Mouse (Mus musculus): ENCODE data around the gene Bub1. TPM values are rescaled to one million over a fixed set of nuclear protein-coding genes. Genes with fewer than 3 reads are reported as not detected.
A peak's percentile ranks its signal among the peaks of the same experiment; 100 is the strongest.

Bub1 gene
- total RNA-seq (2021), result under 1 TPM; 0.37 to 0.38 TPM

DNA sequence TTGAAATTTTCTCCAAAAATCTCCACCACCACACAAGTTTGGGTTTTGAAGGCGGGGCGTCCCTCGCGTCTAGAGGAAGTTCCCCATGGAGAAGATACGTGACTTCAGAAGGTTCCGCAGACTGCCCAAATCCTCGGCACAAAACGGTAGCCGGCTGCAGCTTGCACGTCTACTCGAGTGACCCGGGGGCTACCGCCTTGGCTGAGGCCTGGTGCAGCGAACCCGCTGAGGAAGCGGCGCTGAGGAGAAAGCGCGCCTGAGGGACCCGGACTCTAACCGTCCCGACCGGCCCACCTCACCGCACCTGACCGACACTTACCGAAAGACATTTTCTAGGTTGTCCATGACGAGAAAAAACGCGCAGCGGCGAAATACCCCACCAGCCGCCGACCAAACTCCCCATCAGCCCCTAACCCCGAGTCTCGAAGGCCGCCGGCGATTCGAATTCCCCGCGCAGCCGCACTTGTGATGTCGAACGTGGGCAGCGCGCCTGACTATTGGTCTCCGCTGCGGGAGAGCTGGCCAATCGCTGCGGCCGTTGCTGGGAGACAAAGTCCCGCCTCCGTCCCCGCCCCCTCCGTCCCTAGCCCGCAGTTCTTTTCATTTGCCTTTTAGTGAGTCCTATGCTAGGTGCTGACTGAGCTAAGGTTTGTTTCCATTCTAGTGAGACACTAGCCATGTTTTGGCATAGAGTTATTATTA, at the start of gene Bub1:
Gene Bub1, minus strand, starts transcription at position 465 of the 702 bp plus-strand sequence.
- peak; percentile 84 to 87 for DNase-seq

DNA sequence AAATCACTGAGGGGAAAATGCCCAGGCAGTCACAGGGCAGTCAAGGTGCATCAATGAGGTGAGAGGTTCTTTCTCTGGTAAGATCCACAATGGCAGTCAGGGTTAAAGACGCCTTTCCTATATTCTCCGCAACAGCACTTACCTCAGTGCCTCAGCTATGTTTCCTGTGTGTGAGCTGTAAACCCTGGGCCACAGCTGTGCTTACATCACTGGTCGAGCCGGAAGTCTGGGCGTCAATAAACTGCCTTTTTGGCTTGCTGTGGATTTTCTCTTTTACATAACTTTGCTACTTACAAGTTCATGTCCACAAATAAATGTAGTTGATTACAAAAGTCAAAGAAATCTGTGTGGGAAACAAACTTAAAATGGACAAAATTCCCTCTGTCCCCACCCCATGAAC, 49.4 kb upstream of the Bub1 start:
- no peak for DNase-seq

DNA sequence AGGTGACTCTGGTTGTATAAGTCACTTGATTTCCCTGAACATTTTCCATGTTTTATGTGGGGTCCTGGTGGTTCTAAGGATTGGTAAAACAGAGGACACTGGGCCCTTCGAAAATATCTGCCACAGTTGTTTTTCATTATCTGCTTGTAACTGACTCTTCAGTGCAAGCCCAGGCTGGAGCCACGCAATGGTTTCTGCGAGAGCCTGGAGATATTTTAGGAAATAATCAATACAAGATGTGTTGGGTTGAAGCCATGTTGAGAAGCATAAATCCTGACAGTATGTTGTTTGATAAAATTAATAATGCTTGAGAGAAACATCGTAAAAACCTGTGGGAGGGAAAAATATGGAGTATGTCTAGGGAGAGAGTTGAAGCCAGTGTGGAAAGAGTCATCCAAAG, 32.7 kb upstream of the Bub1 start:
- no peak for DNase-seq

DNA sequence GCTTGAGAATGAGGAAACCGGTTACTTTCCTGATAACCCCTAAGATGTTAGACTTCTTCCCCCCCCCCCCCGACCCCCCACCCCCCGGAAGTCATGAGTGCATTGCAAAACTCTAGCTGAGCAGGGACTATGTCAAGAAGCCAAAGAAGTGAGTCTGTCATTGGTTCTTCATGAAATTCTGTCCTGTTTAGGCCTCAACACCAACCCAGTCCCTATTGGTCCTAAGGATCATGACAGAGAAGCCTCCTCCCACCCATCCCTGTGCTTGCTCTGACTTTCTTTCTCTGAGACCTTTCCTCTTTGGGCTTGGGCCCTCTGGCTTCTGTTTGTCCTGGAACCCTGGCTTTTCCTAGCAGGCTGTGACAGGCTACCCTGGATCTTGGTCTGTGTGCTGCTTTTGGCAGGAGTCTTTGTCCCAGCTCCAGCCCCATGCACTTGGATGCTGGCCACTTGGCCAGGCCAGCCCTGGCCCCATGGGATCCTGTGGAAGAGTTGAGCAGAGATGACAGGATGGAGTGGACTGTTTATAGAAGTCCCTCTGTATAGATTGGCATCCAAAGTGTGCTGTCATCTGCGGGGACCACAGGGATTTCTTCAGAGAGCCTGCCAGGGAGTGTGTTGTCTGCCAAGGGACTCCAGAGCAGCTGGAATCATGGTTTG, 22.8 kb upstream of the Bub1 start:
- peak; percentile 37 to 56 for DNase-seq

DNA sequence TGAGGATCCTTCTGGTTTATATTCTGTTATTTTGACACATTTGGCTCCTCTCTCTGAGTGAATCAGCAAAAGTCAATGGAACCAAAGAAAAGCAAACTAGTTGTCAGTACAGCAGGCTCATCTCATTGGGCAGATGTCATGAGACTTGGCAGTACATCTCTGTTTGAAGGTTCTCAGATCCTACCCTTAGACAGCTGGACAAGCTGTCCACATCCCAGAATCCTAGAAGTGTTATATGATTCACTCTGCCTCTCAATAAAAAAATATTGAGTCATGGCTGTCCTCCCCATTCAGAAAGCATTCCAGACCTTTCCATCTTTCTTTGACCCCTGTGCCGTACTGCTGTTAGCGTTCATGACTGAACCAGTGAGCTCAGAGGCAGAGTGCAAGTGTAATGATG, 18.7 kb upstream of the Bub1 start:
- DNase-seq, result no peak

DNA sequence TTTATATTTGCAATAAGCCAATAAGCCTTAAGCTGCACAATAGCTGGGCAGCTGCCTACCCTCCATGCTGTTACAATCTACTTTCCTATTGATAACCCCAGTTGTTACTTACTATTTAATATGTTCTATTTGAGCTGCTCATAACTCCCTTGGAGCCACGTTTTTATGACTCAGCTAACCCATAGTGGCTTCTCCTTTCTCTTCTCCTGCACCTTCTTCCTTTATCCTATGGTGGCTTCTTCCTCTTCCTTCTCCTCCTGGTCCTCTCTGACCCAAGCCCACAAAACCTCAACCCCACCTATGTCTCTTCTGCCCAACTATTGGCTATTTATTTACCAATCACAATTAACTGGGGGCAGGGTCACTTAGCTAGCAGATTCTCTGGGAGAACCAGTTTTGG, 14.9 kb upstream of the Bub1 start:
- DNase-seq, result no peak

DNA sequence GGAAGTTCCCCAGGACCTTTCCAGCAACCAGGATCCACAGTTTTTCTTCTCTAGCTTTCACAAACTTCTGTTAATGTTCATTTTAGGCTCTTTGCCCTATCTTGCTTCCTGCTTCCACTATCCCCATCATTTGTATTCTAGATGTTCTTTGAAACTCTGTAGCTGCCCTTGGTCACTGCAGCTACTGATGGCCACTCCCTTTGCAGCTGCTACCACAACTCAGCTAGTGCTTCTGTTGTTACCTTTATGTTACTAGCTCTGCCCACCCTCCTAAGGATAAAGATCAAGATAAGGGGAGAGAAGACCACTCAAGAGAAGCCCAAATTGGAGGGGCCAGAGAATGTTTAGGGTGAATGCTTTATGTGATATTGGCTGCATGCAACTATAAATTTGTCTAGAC, 14.3 kb upstream of the Bub1 start:
- DNase-seq, result no peak

DNA sequence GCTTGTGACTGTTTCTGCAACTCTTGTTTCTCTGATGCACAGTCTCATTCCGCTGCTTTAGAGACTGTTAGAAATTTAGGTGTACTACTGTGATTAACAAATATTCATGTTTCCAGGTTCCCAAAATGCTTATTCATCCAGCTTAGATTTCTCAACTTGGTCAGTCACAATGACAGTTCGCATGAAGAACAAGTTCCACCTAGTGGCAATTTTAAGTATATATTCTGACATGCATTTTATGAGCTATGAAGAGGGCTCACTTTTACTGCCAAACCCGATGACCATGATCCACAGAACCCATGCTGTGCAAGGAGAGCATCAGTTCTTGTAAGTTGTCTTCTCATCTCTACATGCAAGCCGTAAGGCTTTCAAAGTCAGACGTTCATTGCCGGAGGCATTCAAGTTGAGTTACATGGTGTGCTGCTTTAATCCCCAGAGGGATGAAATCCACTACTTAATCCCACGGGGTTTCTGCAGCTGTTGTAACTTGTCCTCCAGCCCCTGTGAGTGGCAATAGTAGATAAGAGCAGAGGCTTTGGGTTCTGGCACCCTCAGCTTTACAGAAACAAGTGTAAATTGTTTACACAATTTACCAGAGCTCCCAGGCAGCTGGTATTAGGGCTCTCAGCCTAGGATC, 13.8 kb upstream of the Bub1 start:
- DNase-seq, result no peak

DNA sequence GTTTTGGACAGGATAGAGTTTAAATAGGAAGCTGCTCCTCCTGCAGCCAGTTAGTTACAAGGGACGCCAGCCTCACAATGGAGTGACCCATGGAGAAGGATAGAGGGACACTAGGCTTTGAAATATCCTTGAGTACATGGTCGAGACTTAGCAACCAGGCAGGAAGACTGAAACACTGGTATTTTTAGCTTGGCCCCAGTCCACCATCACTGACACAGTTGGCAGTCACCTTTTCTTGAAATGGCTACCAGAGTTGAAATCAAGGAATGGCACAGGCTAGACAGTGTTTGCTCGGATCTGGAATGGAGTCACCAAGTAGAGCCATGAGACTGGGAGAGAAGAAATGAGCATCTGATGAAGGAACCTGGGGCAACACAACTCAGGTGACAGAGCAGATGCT, 10.8 kb upstream of the Bub1 start:
- DNase-seq, result no peak

DNA sequence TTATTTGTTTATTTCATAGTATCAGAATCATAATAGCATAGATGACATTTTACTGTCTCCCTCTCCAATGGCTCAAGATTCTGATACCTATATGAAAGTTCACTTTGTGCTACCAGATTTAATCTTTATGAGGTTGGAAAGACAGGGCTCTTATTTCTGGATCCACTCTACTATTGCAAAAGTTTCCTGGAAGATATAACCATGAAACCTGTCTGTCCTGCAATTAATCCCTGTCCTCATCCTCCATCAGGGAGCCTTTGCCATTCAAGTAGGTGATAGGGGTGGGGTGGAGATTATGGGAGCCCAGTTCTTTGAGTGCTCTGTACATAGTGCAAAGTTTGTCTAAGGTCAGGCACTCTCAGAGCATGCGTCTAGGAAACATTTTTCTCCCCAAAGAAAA, 9.7 kb upstream of the Bub1 start:
- DNase-seq, result no peak

DNA sequence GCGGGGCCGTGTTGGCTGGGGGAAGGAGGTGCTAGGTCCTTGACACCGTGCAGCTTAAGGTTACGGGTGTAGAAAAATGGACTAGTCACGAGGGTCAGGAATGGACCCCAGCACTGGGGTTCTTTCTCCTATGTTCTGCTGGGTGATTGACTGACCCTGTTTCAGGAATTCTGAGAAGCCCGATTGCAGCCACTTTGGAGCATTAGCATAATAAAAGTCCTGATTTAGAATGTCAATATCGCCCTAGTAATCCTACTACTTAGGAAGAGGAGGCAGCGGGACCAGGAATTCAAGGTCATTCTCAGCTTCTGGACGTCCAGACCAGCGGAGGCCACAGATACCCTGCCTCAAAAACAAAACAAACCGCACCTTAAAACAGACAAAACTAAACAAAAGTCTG, 7.8 kb upstream of the Bub1 start:
- no peak for DNase-seq

DNA sequence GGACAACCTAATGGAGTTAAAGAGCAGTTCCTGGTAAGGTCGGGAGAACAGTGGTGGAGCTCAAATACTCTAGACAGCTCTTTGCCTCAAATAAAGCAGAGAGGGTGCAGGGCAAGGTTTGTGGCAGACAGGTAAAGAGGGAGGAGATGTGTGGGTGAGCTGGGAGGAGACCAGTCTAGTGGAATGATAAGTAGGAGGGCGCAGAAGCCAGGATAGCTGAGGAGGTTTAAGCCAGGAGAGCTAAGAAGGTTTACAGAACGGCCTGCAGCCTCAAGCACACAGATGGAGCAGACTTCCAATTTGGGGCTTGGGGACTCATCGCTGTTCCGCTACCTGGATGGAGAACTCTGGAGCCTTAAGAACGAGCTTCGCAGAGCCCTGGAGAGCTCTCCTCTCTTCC, 6.9 kb upstream of the Bub1 start, which contains the start of gene Acoxl:
Gene Acoxl, plus strand, starts transcription at position 301 of the 400 bp plus-strand sequence.
- DNase-seq, result no peak

DNA sequence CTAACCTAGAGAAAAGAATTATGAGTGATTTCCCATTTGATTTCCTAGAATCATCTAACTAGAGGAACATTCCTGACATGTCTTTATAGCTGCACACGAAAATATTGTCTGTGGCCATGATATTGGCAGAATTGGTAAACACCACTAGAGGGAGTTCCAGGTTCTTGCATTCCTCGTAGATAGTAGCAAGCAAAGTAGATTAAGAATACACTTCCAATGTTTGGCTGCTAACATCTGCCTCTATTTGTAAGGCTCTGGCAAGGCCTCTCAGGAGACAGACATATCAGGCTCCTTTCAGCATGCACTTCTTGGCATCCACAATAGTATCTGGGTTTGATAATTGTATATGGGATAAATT, 1.1 kb upstream of the Bub1 start:
- no peak for DNase-seq

DNA sequence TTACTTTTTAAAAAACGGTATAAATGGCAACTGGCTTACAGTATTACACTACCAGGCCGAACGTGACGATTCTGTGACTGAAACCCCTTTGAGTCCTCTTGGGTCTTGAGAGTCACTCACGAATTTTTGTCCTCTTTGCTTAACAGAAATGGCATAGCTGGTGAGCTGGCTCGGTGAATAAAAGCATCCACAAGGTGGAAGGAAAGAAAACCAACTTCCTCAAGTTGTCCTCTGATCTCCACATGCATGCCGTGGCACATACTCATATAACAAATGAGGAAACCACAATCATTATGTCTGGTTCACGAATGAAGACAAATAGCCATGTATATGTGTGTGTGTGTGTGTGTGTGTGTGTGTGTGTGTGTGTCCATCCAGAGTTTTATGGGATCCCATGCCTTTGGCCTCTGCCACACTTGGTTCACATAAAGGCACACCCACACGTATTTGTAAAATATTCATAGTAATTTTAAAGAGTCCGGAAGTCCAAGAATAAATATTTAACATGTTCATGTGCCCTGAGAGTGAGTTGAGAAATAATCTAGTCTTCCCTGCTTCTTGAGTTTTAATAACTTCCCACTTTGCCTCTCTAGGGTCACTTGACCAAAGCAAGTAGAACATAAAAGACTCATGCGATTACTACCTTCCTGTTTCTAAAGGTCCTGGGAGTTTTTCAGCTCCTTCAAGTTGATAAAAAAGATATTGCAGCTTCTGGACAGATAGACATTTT, 603 bp upstream of the Bub1 start:
- no peak for DNase-seq

DNA sequence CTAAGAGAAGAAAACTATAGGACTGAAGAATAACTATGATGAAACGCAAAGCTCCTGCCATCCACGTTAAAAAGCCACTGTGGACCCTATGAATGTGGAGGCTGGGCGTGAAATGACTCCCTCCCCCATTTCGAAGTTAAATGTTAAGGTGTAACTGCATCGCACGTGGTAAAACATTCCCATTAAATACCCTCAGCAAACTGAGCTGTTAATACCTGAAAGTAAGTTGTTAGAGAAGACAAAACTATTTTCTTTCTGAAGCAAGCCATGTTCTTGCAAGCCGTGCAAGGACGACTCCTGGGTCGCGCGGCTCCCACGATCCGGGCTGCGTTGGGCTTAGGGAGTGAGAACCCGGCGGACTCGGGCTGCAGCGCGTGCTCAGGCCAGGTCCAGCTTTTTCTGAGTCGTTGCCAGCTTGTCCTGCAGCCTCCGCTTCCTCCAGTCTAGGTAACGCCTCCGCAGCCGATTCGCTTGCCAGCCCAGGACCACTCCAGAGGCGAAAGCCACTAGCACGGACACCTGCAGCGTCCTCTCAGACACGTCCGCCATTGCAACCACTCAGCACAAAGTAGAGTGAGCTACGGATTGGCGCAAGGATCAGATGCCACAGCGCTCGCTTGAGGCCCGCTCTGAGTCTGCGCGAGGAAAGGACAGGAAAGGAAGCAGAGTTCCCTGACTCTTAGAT, 39.6 kb downstream of the Bub1 start, which contains the start of gene Mtln:
Gene Mtln, minus strand, starts transcription at position 570 of the 685 bp plus-strand sequence.
- DNase-seq, result peak; percentile 89 to 91

DNA sequence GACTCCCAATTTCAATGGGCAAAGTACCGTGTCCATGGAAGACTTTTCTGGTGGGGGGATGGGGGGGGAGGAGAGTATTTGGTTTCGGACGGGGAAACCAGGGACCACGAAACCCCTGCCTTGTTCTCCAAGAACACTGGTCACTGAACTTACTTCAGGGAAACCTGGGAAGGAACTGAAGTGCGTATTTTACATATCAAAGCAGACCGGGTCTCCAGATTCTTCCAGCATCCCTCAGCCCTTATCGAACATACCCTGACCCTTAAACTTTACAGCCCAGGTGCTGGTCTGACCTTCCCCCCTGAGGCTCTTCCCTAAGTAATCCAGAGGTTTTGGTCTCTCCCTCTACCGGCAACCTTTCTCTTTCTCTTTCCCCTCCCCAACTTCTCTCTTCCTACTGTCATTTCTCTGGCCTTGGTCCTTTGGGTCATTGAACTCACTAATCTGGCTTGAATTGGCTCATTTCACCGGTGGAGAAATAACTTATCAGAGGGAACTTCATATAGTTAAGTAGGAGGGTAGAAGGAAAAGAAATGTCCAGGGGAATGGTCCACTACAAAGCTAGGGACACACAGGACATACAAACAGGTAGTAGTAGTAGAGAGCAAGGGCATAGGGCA, 41.9 kb downstream of the Bub1 start:
- DNase-seq, result no peak

DNA sequence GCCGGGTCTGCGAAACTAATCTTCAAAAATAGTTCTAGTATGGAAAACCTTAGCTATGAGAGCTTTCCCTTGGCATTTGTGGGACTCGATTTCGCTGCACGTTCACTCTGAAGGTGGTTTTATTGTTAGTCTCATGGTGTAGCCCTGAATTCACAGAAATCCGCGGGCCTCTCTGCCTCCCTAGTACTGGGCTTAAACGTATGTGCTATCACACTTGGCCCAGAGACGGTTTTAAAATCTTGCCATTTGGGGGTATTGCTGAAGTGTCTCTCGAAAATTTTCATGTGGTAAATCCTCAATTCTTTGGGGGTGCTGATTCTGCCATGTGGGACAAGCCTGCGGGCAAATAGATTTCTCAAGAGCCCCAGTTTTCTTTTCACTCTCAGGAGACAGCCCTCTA, 42.5 kb downstream of the Bub1 start:
- no peak for DNase-seq

DNA sequence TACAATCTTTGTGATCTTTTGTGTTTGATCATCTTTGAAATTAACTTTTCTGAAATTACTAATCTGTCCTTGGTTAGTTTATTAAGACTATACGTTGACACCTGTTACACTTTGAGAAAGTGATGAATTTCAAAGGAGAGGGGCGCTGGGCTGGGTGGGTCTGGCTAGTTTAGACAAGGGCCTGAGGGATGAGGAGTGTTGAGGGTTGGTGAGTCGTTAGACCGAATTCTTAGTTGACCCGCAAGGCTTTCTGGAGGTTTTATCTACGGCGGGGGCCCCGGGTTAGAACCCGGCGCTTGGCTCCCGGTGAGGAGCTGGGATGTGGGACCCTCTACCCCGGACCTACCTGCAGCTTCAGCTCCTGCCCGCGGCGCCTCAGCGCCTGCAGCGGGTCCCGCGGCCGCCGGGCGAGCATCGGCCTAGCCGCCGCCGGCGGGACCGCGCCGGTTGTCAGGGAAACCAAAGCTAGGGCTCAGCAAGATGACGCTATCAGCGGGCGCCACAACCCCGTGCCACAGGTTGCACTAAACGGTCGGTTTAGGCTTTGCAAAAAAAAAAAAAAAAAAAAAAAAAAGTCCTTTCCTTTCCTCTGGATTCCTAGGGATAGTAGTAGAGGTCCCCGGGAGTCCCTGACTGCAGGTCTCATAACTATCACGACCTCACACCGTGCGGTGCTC, 43.1 kb downstream of the Bub1 start, which contains the start of gene Nphp1:
Gene Nphp1, minus strand, starts transcription at position 458 of the 677 bp plus-strand sequence.
- DNase-seq, result peak; percentile 84 to 85

DNA sequence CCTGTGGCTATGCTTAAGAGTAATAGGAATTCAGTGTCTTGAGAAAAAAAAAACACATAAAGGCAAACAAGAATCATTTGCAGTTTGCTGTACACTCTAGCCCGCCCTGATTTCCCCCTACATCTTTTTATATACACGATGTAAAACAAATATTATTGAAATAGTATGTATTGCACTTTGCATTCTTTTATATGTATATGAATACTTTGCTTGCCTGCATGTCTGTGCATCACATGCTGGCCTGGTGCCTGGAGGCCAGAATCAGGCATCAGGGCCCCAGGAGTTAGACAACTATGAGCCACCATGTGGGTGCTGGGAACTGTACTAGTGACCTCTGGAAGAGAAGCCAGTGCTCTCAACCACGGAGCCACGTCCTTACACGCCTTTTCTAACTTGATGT, 44.4 kb downstream of the Bub1 start:
- no peak for DNase-seq

DNA sequence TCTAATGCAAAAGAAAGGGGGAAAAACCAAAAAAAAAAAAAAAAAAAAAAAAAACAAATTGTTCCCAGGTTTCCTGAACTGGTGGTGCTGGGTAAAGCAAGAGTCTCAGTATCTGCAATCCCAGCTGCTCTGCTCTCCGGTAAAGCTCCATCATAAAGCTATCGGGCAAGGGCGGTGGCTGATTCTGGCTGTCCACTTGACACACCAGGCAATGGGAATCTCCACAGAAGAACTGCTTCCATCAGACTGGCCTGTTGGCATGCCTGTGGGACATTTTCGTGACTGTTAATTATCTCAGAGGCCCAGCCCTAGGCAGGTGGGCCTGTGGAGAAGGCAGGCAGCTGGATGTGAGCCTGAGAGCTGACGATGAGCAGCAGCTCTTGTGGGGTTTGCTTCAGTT, 53.2 kb downstream of the Bub1 start:
- DNase-seq, result no peak

DNA sequence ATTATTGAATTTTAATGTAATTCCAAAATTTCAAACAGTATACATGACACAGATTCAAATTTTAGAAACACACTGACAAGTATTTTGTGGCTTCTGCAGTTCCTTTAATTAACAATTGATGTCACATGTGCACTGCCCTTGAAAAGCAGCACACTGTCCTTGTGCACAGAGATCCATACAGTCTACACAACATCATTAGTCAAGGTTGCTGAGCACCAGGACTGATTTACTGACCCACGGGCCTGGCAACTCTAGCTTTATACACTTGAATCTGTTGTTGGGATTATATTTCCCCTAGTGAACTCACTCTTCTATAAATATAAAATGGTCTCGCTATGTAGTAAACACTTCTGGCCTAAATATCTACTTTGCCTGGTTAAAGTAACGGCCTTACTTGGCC, 56.7 kb downstream of the Bub1 start:
- DNase-seq, result no peak
